ENCODE assay signal across 14 mouse cellular contexts in the genomic region with DNA sequence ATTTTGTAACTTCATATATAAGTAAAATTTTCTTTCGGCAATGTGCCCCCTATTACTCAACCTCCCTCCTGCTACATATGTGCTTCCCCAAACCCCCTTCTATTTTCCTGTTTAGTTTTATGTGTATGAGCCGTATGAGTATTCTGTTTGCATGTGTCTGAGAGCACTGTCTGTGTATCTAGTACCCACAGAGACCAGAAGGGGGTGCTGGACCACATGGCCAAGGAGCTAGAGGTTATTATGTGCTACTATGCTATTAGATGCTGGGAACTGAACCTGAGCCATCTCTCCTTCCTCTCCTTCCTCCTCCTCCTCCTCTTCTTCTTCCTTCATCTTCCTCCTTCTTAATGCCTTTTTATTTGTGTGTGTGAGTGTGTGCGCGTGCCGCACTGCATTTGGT. TPM values are rescaled to one million over a fixed set of nuclear protein-coding genes. Genes with fewer than 3 reads are reported as not detected.
DNase-seq lines count a peak whose midpoint lies in the region; ATAC-seq and TF ChIP-seq lines count a peak whose summit lies in the region.
"Had no signal": no experiment of that assay in that cellular context is flagged by ENCODE, and none has a peak within 500 bp of the region (broad histone marks: within the 10 kb centered on the region; RNA-seq: fewer than 3 reads in every experiment).

No protein-coding gene starts in this region.

- peak; percentile 27; the same call in 1 of the 2 replicates for TF ChIP-seq CTCF in cerebellum, adult 2 months (IDR thresholded peaks at IDR 0.05; ENCODE audit: borderline replicate concordance, insufficient read depth, low read depth, low read length)
- TF ChIP-seq CTCF in layer of hippocampus, adult 2 months (conservative IDR thresholded peaks at IDR 0.05) = peak; percentile 51
- TF ChIP-seq CTCF in thymus, adult 2 months (IDR thresholded peaks at IDR 0.05; ENCODE audit: borderline replicate concordance, control insufficient read depth, extremely low read depth, insufficient read depth, low read length, poor library complexity) = no peak
- TF ChIP-seq CTCF in stomach, postnatal 0 days (IDR thresholded peaks at IDR 0.05; ENCODE audit: low read depth) = peak; percentile 49

- DNase-seq in cerebellum, adult 2 months = no peak
- DNase-seq in cerebellum, postnatal 36 days = no peak
- DNase-seq in layer of hippocampus, adult 2 months (ENCODE audit: low spot score in 2 of 2) = no peak
- DNase-seq in layer of hippocampus, postnatal 36 days = no peak
- DNase-seq in thymus, postnatal 4 days = peak; percentile 25
- DNase-seq in thymus, adult 2 months = no peak
- no peak for DNase-seq in stomach, postnatal 0 days (ENCODE audit: low spot score)
- DNase-seq in frontal cortex, postnatal 14 days (ENCODE audit: low spot score in 2 of 2) = no peak
- DNase-seq: adrenal gland, postnatal 25 days; embryo, embryonic 11 days; heart, postnatal 4 days; kidney, adult 8-10 months had no signal

- no peak overlapping the region for H3K27ac ChIP-seq in cerebellum, adult 2 months (ENCODE audit: insufficient read depth, low read length)
- H3K27ac ChIP-seq in layer of hippocampus, adult 2 months = no peak overlapping the region
- H3K27ac ChIP-seq in thymus, adult 2 months (ENCODE audit: control insufficient read depth, insufficient read depth, low read length) = no peak overlapping the region
- no peak overlapping the region for H3K27ac ChIP-seq in stomach, postnatal 0 days (replicated peaks)
- H3K27ac ChIP-seq: midbrain, embryonic 10.5 days had no signal

- ATAC-seq in stomach, postnatal 0 days (ENCODE audit: low FRiP score, low TSS enrichment) = no peak

- no peak overlapping the region for H3K4me3 ChIP-seq in cerebellum, adult 2 months (replicated peaks; ENCODE audit: insufficient read depth, low read depth, low read length)
- H3K4me3 ChIP-seq in layer of hippocampus, adult 2 months = no peak overlapping the region
- H3K4me3 ChIP-seq in thymus, adult 2 months (ENCODE audit: control insufficient read depth, insufficient read depth, low read length) = no peak overlapping the region
- no peak overlapping the region for H3K4me3 ChIP-seq in stomach, postnatal 0 days (ENCODE audit: low read depth, low read length)
- H3K4me3 ChIP-seq: erythroblast, embryonic 14.5 days; midbrain, embryonic 10.5 days had no signal

- H3K9me3 ChIP-seq in stomach, postnatal 0 days (ENCODE audit: control insufficient read depth, low read length) = no peaks in the 10 kb centered on the region

- H3K9ac ChIP-seq in stomach, postnatal 0 days (ENCODE audit: low read length) = no peak overlapping the region

- no peak for TF ChIP-seq POLR2A in cerebellum, adult 2 months (IDR thresholded peaks at IDR 0.05; ENCODE audit: borderline replicate concordance, insufficient read depth, low read length)
- TF ChIP-seq POLR2A in thymus, adult 2 months (IDR thresholded peaks at IDR 0.05; ENCODE audit: control insufficient read depth, extremely low read depth, insufficient read depth, low read length, poor library complexity) = no peak

- TF ChIP-seq EP300 in stomach, postnatal 0 days (optimal IDR thresholded peaks at IDR 0.05) = no peak

- no peaks in the 10 kb centered on the region; the same call in 1 of the 2 replicates for H3K4me1 ChIP-seq in cerebellum, adult 2 months (ENCODE audit: control insufficient read depth, insufficient read depth, low read length)
- H3K4me1 ChIP-seq in thymus, adult 2 months (replicated peaks; ENCODE audit: control insufficient read depth, insufficient read depth, low read length) = no peaks in the 10 kb centered on the region; the same call in 1 of the 2 replicates
- no peaks in the 10 kb centered on the region for H3K4me1 ChIP-seq in stomach, postnatal 0 days (replicated peaks; ENCODE audit: control insufficient read depth, insufficient read depth)

- H3K36me3 ChIP-seq in thymus, adult 2 months (ENCODE audit: control insufficient read depth, insufficient read depth, low read length) = no peaks in the 10 kb centered on the region
- H3K36me3 ChIP-seq in stomach, postnatal 0 days (ENCODE audit: control insufficient read depth, insufficient read depth, low read length) = no peaks in the 10 kb centered on the region

- H3K4me2 ChIP-seq in stomach, postnatal 0 days (replicated peaks; ENCODE audit: low read depth) = no peak overlapping the region

- no peaks in the 10 kb centered on the region for H3K27me3 ChIP-seq in cerebellum, adult 2 months (ENCODE audit: control insufficient read depth, insufficient read depth, low read length)
- H3K27me3 ChIP-seq in thymus, adult 2 months (ENCODE audit: control insufficient read depth, insufficient read depth, low read length) = no peaks in the 10 kb centered on the region
- no peaks in the 10 kb centered on the region for H3K27me3 ChIP-seq in stomach, postnatal 0 days (ENCODE audit: control insufficient read depth, insufficient read depth, low read length)

- 90% methylated on average over 5 of the region's 5 CpGs for WGBS in cerebellum, adult 2 months
- WGBS in thymus, adult 2 months = 94% methylated on average over 5 of the region's 5 CpGs
- WGBS in stomach, postnatal 0 days = 94% methylated on average over 5 of the region's 5 CpGs

RNA-seq across cellular contexts. Expression of a gene that starts 59.2 kb away (rescaled TPM):
- polyA plus RNA-seq in cerebellum, adult 2 months (2012; rRNA removed) = 32.3 and 37.8 TPM in 2 replicates
- total RNA-seq in layer of hippocampus, adult 2 months (2021) = 10 to 100 TPM; 40.7 to 46.1 TPM
- 10 to 100 TPM; 36.7 to 44.1 TPM for total RNA-seq in layer of hippocampus, postnatal 36 days (2021)
- 4.4 and 6.1 TPM in 2 replicates for polyA plus RNA-seq in thymus, adult 2 months (2012; rRNA removed)
- 4.2 and 4.7 TPM in 2 replicates for polyA plus RNA-seq in stomach, postnatal 0 days (2015; fragmentation: Nextera tagmentation; extraction: Ambion mirVana)
- polyA plus RNA-seq: erythroblast, embryonic 14.5 days had no signal
